Mouse (Mus musculus) ovary, adult 2 months (tissue): ENCODE data around the gene Il1f9. TPM values are rescaled to one million over a fixed set of nuclear protein-coding genes. Genes with fewer than 3 reads are reported as not detected.

Experiments
- polyA plus RNA-seq: library from polyadenylated mRNA; depleted of rRNA; stranded (reverse); fragments of >200 nt; gene quantifications from 2 replicates; pipeline ENCODE4 v1.2.3, GENCODE M21; 2012; rRNA removed

Il1f9 gene
- polyA plus RNA-seq, result not detected in 2 replicates

DNA sequence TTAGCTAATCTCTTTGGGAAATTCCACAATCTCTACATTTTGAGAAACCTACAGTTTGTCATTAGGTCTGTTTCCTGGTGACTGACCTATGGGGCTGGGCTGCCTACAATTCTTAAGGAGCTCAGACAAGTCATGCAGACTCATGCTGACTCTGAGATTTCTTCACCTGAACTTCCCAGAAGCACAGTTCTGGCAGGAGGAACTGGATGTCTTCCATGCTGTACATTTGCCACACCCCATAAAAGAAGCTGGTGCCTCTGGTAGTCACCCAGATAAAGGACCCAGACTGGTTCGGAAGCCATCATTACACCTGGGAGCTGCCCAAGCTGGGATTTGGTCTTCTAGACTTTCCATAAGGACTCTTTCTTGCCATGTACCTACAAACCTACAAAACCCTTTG, at the start of gene Il1f9:
TSS of gene Il1f9 (plus strand) at position 301 of the 400 bp plus-strand sequence.

DNA sequence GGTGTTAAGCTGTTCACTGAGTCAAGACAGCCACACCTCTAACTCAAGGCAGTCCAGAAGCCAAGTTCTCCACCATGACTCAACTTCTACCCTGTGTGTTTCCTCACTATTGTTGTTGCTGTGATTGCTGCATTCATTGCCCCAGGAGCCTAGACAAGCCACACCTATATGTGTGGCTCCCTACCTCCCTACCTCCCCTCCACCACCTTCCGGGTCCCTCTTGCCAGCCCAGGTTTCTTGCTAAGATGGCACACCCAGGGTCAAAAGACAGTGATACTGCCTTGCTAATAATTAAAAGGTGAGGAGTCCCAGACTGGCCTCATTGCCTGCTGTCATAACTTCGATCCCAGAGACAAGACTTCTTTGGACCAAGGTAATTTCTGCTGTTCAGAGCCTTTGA, 33.4 kb upstream of the Il1f9 start, which contains the start of gene Il1f8:
TSS of gene Il1f8 (plus strand) at position 301 of the 400 bp plus-strand sequence.

DNA sequence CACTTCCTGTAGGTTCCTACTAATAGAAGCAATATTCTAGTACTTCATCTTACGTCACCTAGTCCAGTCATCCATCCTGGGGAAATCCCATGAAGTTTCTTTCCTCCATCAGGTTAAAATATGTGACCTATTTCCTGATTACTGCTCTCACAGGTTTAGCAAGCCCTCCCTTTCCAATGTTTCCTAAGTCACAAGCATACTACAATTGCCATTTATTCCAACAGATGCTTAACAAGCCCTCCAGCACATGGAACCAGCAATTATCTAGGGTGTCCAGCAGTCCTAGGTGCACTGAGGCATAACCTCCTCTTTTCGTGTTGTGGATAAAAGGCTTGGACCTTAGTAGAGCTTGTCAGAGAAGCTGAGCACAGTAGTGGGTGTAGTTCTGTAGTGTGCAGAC, 28.8 kb downstream of the Il1f9 start, which contains the start of gene Il1f6:
TSS of gene Il1f6 (plus strand) at position 301 of the 400 bp plus-strand sequence.

Other genes starting within 250 kb of the Il1f9 start
- 0.38 and 0.90 TPM in 2 replicates for gene Hnmt, start 137.1 kb upstream of the Il1f9 start, polyA plus RNA-seq
- 0.16 and 0.62 TPM in 2 replicates for gene Tbpl2, start 89.9 kb upstream of the Il1f9 start, polyA plus RNA-seq
- 0.21 and 0.33 TPM in 2 replicates for gene Il1f8, start 33.3 kb upstream of the Il1f9 start, polyA plus RNA-seq
- gene Il1f6, start 28.9 kb downstream of the Il1f9 start, polyA plus RNA-seq, result not detected in 2 replicates
- gene Il1f5, start 90.5 kb downstream of the Il1f9 start, polyA plus RNA-seq, result not detected in 2 replicates
- not detected in 2 replicates for gene Il1f10, start 104.7 kb downstream of the Il1f9 start, polyA plus RNA-seq
- gene Il1rn, start 150.4 kb downstream of the Il1f9 start, polyA plus RNA-seq, result 0.72 and 1.4 TPM in 2 replicates
- gene Psd4, start 181.1 kb downstream of the Il1f9 start, polyA plus RNA-seq, result 10.6 and 16.3 TPM in 2 replicates